Mouse (Mus musculus) testis, adult 2 months (tissue): ENCODE results near the gene Gm20518.

Source experiments
- CTCF ChIP-seq: fragments of 200-500 bp; IDR thresholded peaks from 2 replicates; pipeline ENCODE4 v1.5.1; 2012; ENCODE audit warnings: low read depth, mild to moderate bottlenecking, inconsistent platforms, low read length, moderate library complexity; ENCODE audit not compliant: control insufficient read depth, insufficient read depth, insufficient replicate concordance
- POLR2A ChIP-seq: fragments of 200-500 bp; IDR thresholded peaks from 2 replicates; pipeline ENCODE4 v1.6.1; 2012; ENCODE audit warnings: low read depth, mild to moderate bottlenecking, inconsistent platforms, low read length, moderate library complexity; ENCODE audit not compliant: control insufficient read depth

DNA sequence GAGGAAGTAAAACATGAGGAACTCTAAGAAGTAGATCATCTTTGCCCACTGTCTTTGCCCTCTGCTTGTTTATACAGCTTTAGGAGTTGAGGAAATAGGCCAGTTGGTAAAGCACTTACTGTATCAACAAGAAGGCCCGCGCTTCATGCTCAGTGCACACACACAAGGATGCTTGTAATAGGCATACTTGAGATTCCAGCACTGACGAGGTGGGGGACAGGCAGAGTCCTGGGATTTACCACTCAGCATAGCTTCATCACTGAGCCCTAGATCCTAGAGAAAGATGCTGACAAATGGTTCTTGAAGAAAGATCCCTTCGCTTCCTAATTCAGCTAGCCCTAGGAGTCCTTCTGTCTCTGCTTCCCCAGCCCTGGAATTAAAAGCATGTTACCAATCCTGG, 78.3 kb downstream of the Gm20518 start:
- TF ChIP-seq POLR2A (no peak), CTCF (no peak)
